Mouse (Mus musculus) embryonic facial prominence, embryonic 11.5 days (tissue): ENCODE measurements around the gene Mia2. TPM values are rescaled to one million over a fixed set of nuclear protein-coding genes. Genes with fewer than 3 reads are reported as not detected.

ENCODE experiments used
- ATAC-seq: fragments of 200-750 bp; cut with Nextera tagmentation; replicated peaks from 2 replicates; pipeline ENCODE4 v1.8.0; 2017; ENCODE audit warnings: low read depth; ENCODE audit not compliant: insufficient number of reproducible peaks, low FRiP score, low TSS enrichment
- DNase-seq: peaks from one replicate; pipeline ENCODE4 v3.0.0-alpha.2; 2015; ENCODE audit warnings: low spot score
- H3K27ac ChIP-seq: fragments of 300-500 bp; sonication (generic); replicated peaks from 2 replicates; pipeline ENCODE4 v1.5.1; 2014; ENCODE audit warnings: mild to moderate bottlenecking, low read depth, low read length, control low read depth
- H3K27me3 ChIP-seq: fragments of 300-500 bp; sonication (generic); 2 replicates; pipeline ENCODE4 v1.6.1; 2014; ENCODE audit warnings: mild to moderate bottlenecking, low read length, moderate library complexity, mixed read lengths; ENCODE audit not compliant: control insufficient read depth, insufficient read depth
- H3K36me3 ChIP-seq: fragments of 300-500 bp; sonication (generic); replicated peaks from 2 replicates; pipeline ENCODE4 v1.6.1; 2014; ENCODE audit warnings: low read depth, mild to moderate bottlenecking, low read length, moderate library complexity, mixed read lengths; ENCODE audit not compliant: control insufficient read depth, insufficient read depth
- H3K4me1 ChIP-seq: fragments of 300-500 bp; sonication (generic); 2 replicates; pipeline ENCODE4 v1.6.1; 2014; ENCODE audit warnings: low read length, mixed read lengths; ENCODE audit not compliant: control insufficient read depth, insufficient read depth
- H3K4me2 ChIP-seq: fragments of 300-500 bp; sonication (generic); 2 replicates; pipeline ENCODE4 v1.6.1; 2014; ENCODE audit warnings: low read depth, mild to moderate bottlenecking, control low read depth, low read length, moderate library complexity
- H3K4me3 ChIP-seq: fragments of 300-500 bp; sonication (generic); 2 replicates; pipeline ENCODE4 v1.5.1; 2014; ENCODE audit warnings: low read depth, low read length, control low read depth
- H3K9ac ChIP-seq: fragments of 300-500 bp; sonication (generic); replicated peaks from 2 replicates; pipeline ENCODE4 v1.6.1; 2014; ENCODE audit warnings: mild to moderate bottlenecking, control low read depth, low read length
- H3K9me3 ChIP-seq: fragments of 300-500 bp; sonication (generic); replicated peaks from 2 replicates; pipeline ENCODE4 v1.6.1; 2016; ENCODE audit warnings: mild to moderate bottlenecking, low read length, inconsistent platforms, mixed read lengths; ENCODE audit not compliant: control insufficient read depth
- WGBS: fragments of 180-500 bp; shearing (Covaris S2); extraction: QIAGEN DNeasy Blood & Tissue Kit; methylation state at CpG from one replicate; pipeline ENCODE4 v1.1.7; 2014; 5-methylcytosine and 5-hydroxymethylcytosine counted together
- polyA plus RNA-seq: library from polyadenylated mRNA; unstranded; fragments of >200 nt; fragmentation: Nextera tagmentation; extraction: Ambion mirVana; gene quantifications from 2 replicates; pipeline ENCODE4 v1.2.1, GENCODE M21; 2014

Gene Mia2
- polyA plus RNA-seq, 1 experiment from 2014 or later = 71.9 TPM

- Histone ChIP-seq H3K27me3 (no peaks in the 10 kb centered on the region), H3K4me3 (peak overlapping the region; percentile 82), H3K4me1 (no peaks in the 10 kb centered on the region; the same call in 1 of the 2 replicates), H3K4me2 (peak overlapping the region; percentile 56), H3K9me3 (no peaks in the 10 kb centered on the region), H3K36me3 (no peaks in the 10 kb centered on the region), H3K9ac (peak overlapping the region; percentile 93), H3K27ac (peak overlapping the region; percentile 92)
- ATAC-seq (peak; percentile 95), DNase-seq (peak; percentile 90)
- WGBS = under 1% methylated on average over 84 of the region's 100 CpGs
Observed at GRCm38 (mm10) chr12:59130651-59131577, 35.3 kb downstream of the Mia2 start.

GRCm38 (mm10) chr12:59131578-59131946 is 36.0 kb downstream of the Mia2 start:
- WGBS = under 1% methylated on average over 23 of the region's 30 CpGs
- Histone ChIP-seq H3K4me2 (peak overlapping the region; percentile 40), H3K9ac (peak overlapping the region; percentile 93), H3K27me3 (no peaks in the 10 kb centered on the region), H3K27ac (peak overlapping the region; percentile 92), H3K9me3 (no peaks in the 10 kb centered on the region), H3K36me3 (no peaks in the 10 kb centered on the region), H3K4me3 (peak overlapping the region; percentile 82), H3K4me1 (no peaks in the 10 kb centered on the region; the same call in 1 of the 2 replicates)
- ATAC-seq (peak; percentile 44), DNase-seq (peak; percentile 74)

- H3K4me1 ChIP-seq = no peaks in the 10 kb centered on the region; the same call in 1 of the 2 replicates
- WGBS = 47% methylated on average over 3 of the region's 3 CpGs
- no peaks in the 10 kb centered on the region for H3K9me3 ChIP-seq
- ATAC-seq = no peak
- H3K27me3 ChIP-seq = no peaks in the 10 kb centered on the region
- H3K27ac ChIP-seq = no peak overlapping the region
- H3K36me3 ChIP-seq = no peaks in the 10 kb centered on the region
- H3K4me2 ChIP-seq = peak overlapping the region; percentile 40
- no peak for DNase-seq
- H3K9ac ChIP-seq = 0 out of 2 replicates have a peak overlapping the region, but pooled peaks have one; percentile 15
- peak overlapping the region; percentile 82 for H3K4me3 ChIP-seq
Observed at GRCm38 (mm10) chr12:59132462-59132861, 36.9 kb downstream of the Mia2 start.

- no peak overlapping the region for H3K9ac ChIP-seq
- no peaks in the 10 kb centered on the region for H3K9me3 ChIP-seq
- 86% methylated on average over 7 of the region's 7 CpGs for WGBS
- ATAC-seq = no peak
- H3K36me3 ChIP-seq = no peaks in the 10 kb centered on the region
- DNase-seq = no peak
- no peaks in the 10 kb centered on the region for H3K27me3 ChIP-seq
- H3K4me3 ChIP-seq = no peak overlapping the region
- H3K27ac ChIP-seq = no peak overlapping the region
- H3K4me2 ChIP-seq = no peak overlapping the region; the same call in 1 of the 2 replicates
- no peaks in the 10 kb centered on the region; the same call in 1 of the 2 replicates for H3K4me1 ChIP-seq
Observed at GRCm38 (mm10) chr12:59132940-59133339, 37.3 kb downstream of the Mia2 start.

- Histone ChIP-seq H3K9me3 (no peaks in the 10 kb centered on the region), H3K4me2 (no peak overlapping the region), H3K4me3 (no peak overlapping the region), H3K9ac (no peak overlapping the region), H3K36me3 (no peaks in the 10 kb centered on the region), H3K27ac (no peak overlapping the region), H3K27me3 (no peaks in the 10 kb centered on the region), H3K4me1 (no peaks in the 10 kb centered on the region; the same call in 1 of the 2 replicates)
- DNase-seq = no peak
- 89% methylated on average over 10 of the region's 10 CpGs for WGBS
- ATAC-seq = no peak
Observed at GRCm38 (mm10) chr12:59133437-59133999, 37.9 kb downstream of the Mia2 start.

GRCm38 (mm10) chr12:59135096-59135495 is 39.5 kb downstream of the Mia2 start:
- Histone ChIP-seq H3K27ac (no peak overlapping the region), H3K9me3 (no peaks in the 10 kb centered on the region), H3K4me2 (no peak overlapping the region), H3K27me3 (no peaks in the 10 kb centered on the region), H3K9ac (no peak overlapping the region), H3K4me3 (no peak overlapping the region), H3K36me3 (no peaks in the 10 kb centered on the region; the same call in 1 of the 2 replicates), H3K4me1 (no peaks in the 10 kb centered on the region; the same call in 1 of the 2 replicates)
- ATAC-seq (no peak), DNase-seq (no peak)
- WGBS = 94% methylated on average over 4 of the region's 4 CpGs

GRCm38 (mm10) chr12:59135533-59136300 is 40.1 kb downstream of the Mia2 start:
- 92% methylated on average over 13 of the region's 13 CpGs for WGBS
- Histone ChIP-seq H3K36me3 (no peaks in the 10 kb centered on the region; the same call in 1 of the 2 replicates), H3K27me3 (no peaks in the 10 kb centered on the region), H3K4me3 (no peak overlapping the region), H3K9ac (no peak overlapping the region), H3K27ac (no peak overlapping the region), H3K4me2 (no peak overlapping the region), H3K9me3 (no peaks in the 10 kb centered on the region), H3K4me1 (no peaks in the 10 kb centered on the region; the same call in 1 of the 2 replicates)
- DNase-seq (no peak), ATAC-seq (no peak)
